Mouse (Mus musculus) small intestine, adult 2 months (tissue): ENCODE results near the gene Efl1.
"Not testable (repeated sequence)": the region's sequence is repeated elsewhere in the genome, so short reads cannot be mapped to it uniquely, and the experiment has no call there.

Experiments used
- CTCF ChIP-seq: fragments of 200-500 bp; IDR thresholded peaks from 2 replicates; pipeline ENCODE4 v1.5.1; 2012; ENCODE audit warnings: low read depth, mild to moderate bottlenecking, control low read depth, inconsistent platforms, low read length, moderate library complexity, mixed read lengths; ENCODE audit not compliant: insufficient replicate concordance, insufficient read length; ENCODE audit errors: extremely low read depth
- POLR2A ChIP-seq: fragments of 200-500 bp; IDR thresholded peaks from 2 replicates; pipeline ENCODE4 v1.6.1; 2012; ENCODE audit warnings: low read depth, mild to moderate bottlenecking, control low read depth, inconsistent platforms, low read length, moderate library complexity

GRCm38 (mm10) chr7:82770957-82771660, 122.7 kb downstream of the Efl1 start:
- not testable (repeated sequence) for TF ChIP-seq POLR2A, CTCF
